Mouse (Mus musculus): ENCODE data around the gene Clec16a.

Clec16a gene

GRCm38 (mm10) chr16:10586546-10586945, 41.4 kb downstream of the Clec16a start:
- no peak for DNase-seq (ENCODE audit: low spot score)

GRCm38 (mm10) chr16:10599888-10600740, 55.0 kb downstream of the Clec16a start:
- no peak for DNase-seq (ENCODE audit: low spot score)

GRCm38 (mm10) chr16:10607802-10608201, 62.7 kb downstream of the Clec16a start:
- no peak for DNase-seq (ENCODE audit: low spot score)

GRCm38 (mm10) chr16:10609921-10610320, 64.8 kb downstream of the Clec16a start:
- no peak for DNase-seq (ENCODE audit: low spot score)

- DNase-seq (ENCODE audit: low spot score), result no peak
These were observed 65.7 kb downstream of the Clec16a start for GRCm38 (mm10) chr16:10610801-10611200.

- no peak for DNase-seq (ENCODE audit: low spot score)
These were observed 66.2 kb downstream of the Clec16a start for GRCm38 (mm10) chr16:10611306-10611705.

- DNase-seq (ENCODE audit: low spot score), result no peak
These were observed 68.9 kb downstream of the Clec16a start for GRCm38 (mm10) chr16:10613996-10614395.

GRCm38 (mm10) chr16:10620961-10621614, 75.9 kb downstream of the Clec16a start:
- peak; percentile 30 for DNase-seq (ENCODE audit: low spot score)

- DNase-seq (ENCODE audit: low spot score), result no peak
These were observed 76.6 kb downstream of the Clec16a start for GRCm38 (mm10) chr16:10621710-10622109.

GRCm38 (mm10) chr16:10626116-10626515, 81.0 kb downstream of the Clec16a start:
- no peak for DNase-seq (ENCODE audit: low spot score)

- peak; percentile 24 for DNase-seq (ENCODE audit: low spot score)
These were observed 82.1 kb downstream of the Clec16a start for GRCm38 (mm10) chr16:10627136-10627668.

GRCm38 (mm10) chr16:10628030-10628555, 83.0 kb downstream of the Clec16a start:
- no peak for DNase-seq (ENCODE audit: low spot score)

GRCm38 (mm10) chr16:10628960-10629359, 83.8 kb downstream of the Clec16a start:
- no peak for DNase-seq (ENCODE audit: low spot score)

GRCm38 (mm10) chr16:10629361-10629760, 84.2 kb downstream of the Clec16a start:
- DNase-seq (ENCODE audit: low spot score), result no peak

- no peak for DNase-seq (ENCODE audit: low spot score)
These were observed 89.8 kb downstream of the Clec16a start for GRCm38 (mm10) chr16:10634940-10635339.

- DNase-seq (ENCODE audit: low spot score), result no peak
These were observed 92.8 kb downstream of the Clec16a start for GRCm38 (mm10) chr16:10637898-10638297.

- no peak for DNase-seq (ENCODE audit: low spot score)
These were observed 94.2 kb downstream of the Clec16a start for GRCm38 (mm10) chr16:10639111-10639889.

- peak; percentile 61 for DNase-seq (ENCODE audit: low spot score)
These were observed 94.9 kb downstream of the Clec16a start for GRCm38 (mm10) chr16:10640041-10640440.

- no peak for DNase-seq (ENCODE audit: low spot score)
These were observed 96.0 kb downstream of the Clec16a start for GRCm38 (mm10) chr16:10641146-10641545.

GRCm38 (mm10) chr16:10642857-10643633, 97.9 kb downstream of the Clec16a start:
- DNase-seq (ENCODE audit: low spot score), result no peak

GRCm38 (mm10) chr16:10644238-10644637, 99.1 kb downstream of the Clec16a start:
- DNase-seq (ENCODE audit: low spot score), result no peak

Data from layer of hippocampus, adult 9-10 months (tissue).